Mouse (Mus musculus) myocyte (in vitro differentiated cells): Measurements from ENCODE around the gene Enc1. TPM values are rescaled to one million over a fixed set of nuclear protein-coding genes. Genes with fewer than 3 reads are reported as not detected.

Experiments used
- H3K27me3 ChIP-seq: one replicate; pipeline ENCODE4 v1.6.1; 2011; ENCODE audit not compliant: control insufficient read depth, insufficient read depth, insufficient read length
- H3K36me3 ChIP-seq: one replicate; pipeline ENCODE4 v1.6.1; 2011; ENCODE audit not compliant: control insufficient read depth, insufficient read depth
- H3K4me2 ChIP-seq: one replicate; pipeline ENCODE4 v1.6.1; 2011; ENCODE audit warnings: low read depth, control low read depth
- H3K4me3 ChIP-seq: one replicate; pipeline ENCODE4 v1.5.1; 2011; ENCODE audit warnings: mild to moderate bottlenecking, control low read depth, moderate library complexity
- H3K79me2 ChIP-seq: one replicate; pipeline ENCODE4 v1.6.1; 2011; ENCODE audit not compliant: control insufficient read depth, insufficient read depth
- H3ac ChIP-seq: one replicate; pipeline ENCODE4 v1.6.1; 2011; ENCODE audit not compliant: control insufficient read depth, insufficient read length
- CEBPB ChIP-seq: IDR thresholded peaks from 2 replicates; pipeline ENCODE4 v1.6.1; 2011; ENCODE audit warnings: mild to moderate bottlenecking, moderate library complexity; ENCODE audit not compliant: poor library complexity, insufficient read depth, severe bottlenecking
- E2F4 ChIP-seq: IDR thresholded peaks from one replicate; pipeline ENCODE4 v1.6.1; 2011; ENCODE audit warnings: mild to moderate bottlenecking, control low read depth, moderate library complexity; ENCODE audit not compliant: insufficient read depth
- MAX ChIP-seq: IDR thresholded peaks from one replicate; pipeline ENCODE4 v1.6.1; 2011; ENCODE audit warnings: low read depth, mild to moderate bottlenecking, control low read depth
- MYOD1 ChIP-seq, 3 experiments: IDR thresholded peaks; one replicate each; pipeline ENCODE4 v1.6.1; 2011; ENCODE audit warnings: control low read depth in 2 of 3, low read depth in 2 of 3, mild to moderate bottlenecking in 2 of 3, moderate library complexity in 1 of 3; ENCODE audit not compliant: insufficient read length in 2 of 3, control insufficient read depth in 1 of 3
- MYOG ChIP-seq, 3 experiments: IDR thresholded peaks; one replicate each; pipeline ENCODE4 v1.6.1; 2011; ENCODE audit warnings: control low read depth in 2 of 3, low read depth in 2 of 3, mild to moderate bottlenecking in 2 of 3; ENCODE audit not compliant: insufficient read length in 2 of 3, control insufficient read depth in 1 of 3, insufficient read depth in 1 of 3
- POLR2A ChIP-seq: IDR thresholded peaks from one replicate; pipeline ENCODE4 v1.6.1; 2011; ENCODE audit warnings: low read depth, mild to moderate bottlenecking, control low read depth, moderate library complexity; ENCODE audit not compliant: insufficient read length
- POLR2AphosphoS2 ChIP-seq: IDR thresholded peaks from one replicate; pipeline ENCODE4 v1.6.1; 2011; ENCODE audit warnings: low read depth, control low read depth; ENCODE audit not compliant: insufficient read length
- REST ChIP-seq: IDR thresholded peaks from one replicate; pipeline ENCODE4 v1.6.1; 2011; ENCODE audit warnings: mild to moderate bottlenecking, control low read depth, moderate library complexity; ENCODE audit not compliant: insufficient read depth, insufficient read length
- SRF ChIP-seq: IDR thresholded peaks from one replicate; pipeline ENCODE4 v1.6.1; 2011; ENCODE audit warnings: low read depth; ENCODE audit not compliant: control insufficient read depth, insufficient read length
- TCF12 ChIP-seq: IDR thresholded peaks from one replicate; pipeline ENCODE4 v1.6.1; 2011; ENCODE audit warnings: mild to moderate bottlenecking, control low read depth; ENCODE audit not compliant: poor library complexity, insufficient read depth, severe bottlenecking
- TCF3 ChIP-seq: IDR thresholded peaks from one replicate; pipeline ENCODE4 v1.6.1; 2011; ENCODE audit warnings: low read depth, control low read depth; ENCODE audit not compliant: insufficient read length
- USF1 ChIP-seq: IDR thresholded peaks from one replicate; pipeline ENCODE4 v1.6.1; 2011; ENCODE audit warnings: low read depth, mild to moderate bottlenecking, control low read depth, moderate library complexity
- polyA plus RNA-seq: library from polyadenylated mRNA; unstranded; fragments of >200 nt; fragmentation: generic; extraction: Trizol; gene quantifications from one replicate; pipeline ENCODE4 v1.2.1, GENCODE M21; 2012; ENCODE audit warnings: missing spikeins

Gene Enc1
- polyA plus RNA-seq, 1 experiment = 21.1 TPM

GRCm38 (mm10) chr13:97205052-97205701 lies 35.7 kb upstream of the Enc1 start:
- TF ChIP-seq POLR2AphosphoS2 (peak; percentile 12), TCF3 (no peak), E2F4 (no peak), CEBPB (peak; percentile 73)
- H3K79me2 ChIP-seq = no peaks in the 10 kb centered on the region
- H3ac ChIP-seq = no peak overlapping the region
- H3K4me2 ChIP-seq = peak overlapping the region; percentile 88
- no peaks in the 10 kb centered on the region for H3K27me3 ChIP-seq
- no peaks in the 10 kb centered on the region for H3K36me3 ChIP-seq
- H3K4me3 ChIP-seq = peak overlapping the region; percentile 11

GRCm38 (mm10) chr13:97206046-97206445 lies 34.9 kb upstream of the Enc1 start:
- Histone ChIP-seq H3K4me3 (peak overlapping the region; percentile 11), H3K4me2 (peak overlapping the region; percentile 88), H3K79me2 (no peaks in the 10 kb centered on the region), H3K36me3 (no peaks in the 10 kb centered on the region), H3K27me3 (no peaks in the 10 kb centered on the region), H3ac (no peak overlapping the region)
- TF ChIP-seq TCF3 (no peak), POLR2A (no peak), E2F4 (no peak), MYOD1 (IDR thresholded peaks at IDR 0.05; ENCODE audit: control insufficient read depth in 1 of 3, insufficient read length in 2 of 3, low read depth in 2 of 3) (no peak), TCF12 (no peak), MAX (no peak), MYOG (IDR thresholded peaks at IDR 0.05; ENCODE audit: control insufficient read depth in 1 of 3, insufficient read depth in 1 of 3, insufficient read length in 2 of 3, low read depth in 2 of 3) (no peak), USF1 (no peak)

GRCm38 (mm10) chr13:97207472-97208111 lies 33.3 kb upstream of the Enc1 start:
- H3K4me3 ChIP-seq = no peak overlapping the region
- H3K36me3 ChIP-seq = no peaks in the 10 kb centered on the region
- H3ac ChIP-seq = no peak overlapping the region
- TF ChIP-seq TCF3 (no peak), MAX (no peak), POLR2AphosphoS2 (no peak), USF1 (no peak), CEBPB (no peak), E2F4 (no peak), TCF12 (no peak), MYOD1 (IDR thresholded peaks at IDR 0.05; ENCODE audit: control insufficient read depth in 1 of 3, insufficient read length in 2 of 3, low read depth in 2 of 3) (no peak)
- H3K4me2 ChIP-seq = no peak overlapping the region
- H3K27me3 ChIP-seq = no peaks in the 10 kb centered on the region
- no peaks in the 10 kb centered on the region for H3K79me2 ChIP-seq

GRCm38 (mm10) chr13:97208112-97208478 lies 32.8 kb upstream of the Enc1 start:
- H3K36me3 ChIP-seq = no peaks in the 10 kb centered on the region
- no peak overlapping the region for H3K4me3 ChIP-seq
- TF ChIP-seq SRF (no peak), E2F4 (no peak), CEBPB (no peak), MYOG (IDR thresholded peaks at IDR 0.05; ENCODE audit: control insufficient read depth in 1 of 3, insufficient read depth in 1 of 3, insufficient read length in 2 of 3, low read depth in 2 of 3) (no peak), MAX (no peak), USF1 (no peak), POLR2AphosphoS2 (no peak)
- H3K79me2 ChIP-seq = no peaks in the 10 kb centered on the region
- H3K27me3 ChIP-seq = no peaks in the 10 kb centered on the region
- H3ac ChIP-seq = no peak overlapping the region
- H3K4me2 ChIP-seq = no peak overlapping the region

GRCm38 (mm10) chr13:97208500-97209010 lies 32.4 kb upstream of the Enc1 start:
- Histone ChIP-seq H3K36me3 (no peaks in the 10 kb centered on the region), H3ac (no peak overlapping the region), H3K4me2 (no peak overlapping the region), H3K4me3 (no peak overlapping the region), H3K79me2 (no peaks in the 10 kb centered on the region), H3K27me3 (no peaks in the 10 kb centered on the region)
- TF ChIP-seq MAX (no peak), TCF12 (no peak), POLR2AphosphoS2 (no peak), CEBPB (no peak), TCF3 (no peak), USF1 (no peak), E2F4 (no peak), MYOG (IDR thresholded peaks at IDR 0.05; ENCODE audit: control insufficient read depth in 1 of 3, insufficient read depth in 1 of 3, insufficient read length in 2 of 3, low read depth in 2 of 3) (no peak), MYOD1 (IDR thresholded peaks at IDR 0.05; ENCODE audit: control insufficient read depth in 1 of 3, insufficient read length in 2 of 3, low read depth in 2 of 3) (no peak), SRF (no peak), REST (no peak), POLR2A (no peak)
